Mouse (Mus musculus) hindbrain, embryonic 14.5 days (tissue): ENCODE measurements around the gene Bckdhb. TPM values are rescaled to one million over a fixed set of nuclear protein-coding genes. Genes with fewer than 3 reads are reported as not detected.

Source experiments
- ATAC-seq: fragments of 200-750 bp; cut with Nextera tagmentation; 2 replicates; pipeline ENCODE4 v1.8.0; 2017; ENCODE audit warnings: moderate number of reproducible peaks, mild to moderate bottlenecking, moderate TSS enrichment, moderate library complexity; ENCODE audit not compliant: low FRiP score
- DNase-seq: peaks from one replicate; pipeline ENCODE4 v3.0.0-alpha.2; 2015; ENCODE audit warnings: low spot score
- H3K27ac ChIP-seq: fragments of 300-500 bp; sonication (generic); 2 replicates; pipeline ENCODE4 v1.5.1; 2014; ENCODE audit warnings: mild to moderate bottlenecking, moderate library complexity
- H3K27me3 ChIP-seq: fragments of 300-500 bp; sonication (generic); 2 replicates; pipeline ENCODE4 v1.6.1; 2014; ENCODE audit warnings: mild to moderate bottlenecking, low read length, mixed read lengths; ENCODE audit not compliant: control insufficient read depth, insufficient read depth
- H3K36me3 ChIP-seq: fragments of 300-500 bp; sonication (generic); replicated peaks from 2 replicates; pipeline ENCODE4 v1.6.1; 2014; ENCODE audit not compliant: control insufficient read depth, insufficient read depth
- H3K4me1 ChIP-seq: fragments of 300-500 bp; sonication (generic); replicated peaks from 2 replicates; pipeline ENCODE4 v1.6.1; 2014; ENCODE audit warnings: antibody characterized with exemption, low read length, mixed read lengths; ENCODE audit not compliant: control insufficient read depth, insufficient read depth
- H3K4me2 ChIP-seq: fragments of 300-500 bp; sonication (generic); replicated peaks from 2 replicates; pipeline ENCODE4 v1.6.1; 2014; ENCODE audit warnings: mild to moderate bottlenecking, moderate library complexity
- H3K4me3 ChIP-seq: fragments of 300-500 bp; sonication (generic); replicated peaks from 2 replicates; pipeline ENCODE4 v1.5.1; 2014; ENCODE audit warnings: mild to moderate bottlenecking, low read length
- H3K9ac ChIP-seq: fragments of 300-500 bp; sonication (generic); 2 replicates; pipeline ENCODE4 v1.6.1; 2014
- H3K9me3 ChIP-seq: fragments of 300-500 bp; sonication (generic); 2 replicates; pipeline ENCODE4 v1.6.1; 2016; ENCODE audit warnings: low read length; ENCODE audit not compliant: control insufficient read depth
- WGBS: fragments of 180-500 bp; shearing (Covaris S2); extraction: QIAGEN DNeasy Blood & Tissue Kit; methylation state at CpG from one replicate; pipeline ENCODE4 v1.1.7; 2014; 5-methylcytosine and 5-hydroxymethylcytosine counted together
- polyA plus RNA-seq: library from polyadenylated mRNA; unstranded; fragments of >200 nt; fragmentation: Nextera tagmentation; extraction: Ambion mirVana; gene quantifications from 2 replicates; pipeline ENCODE4 v1.2.1, GENCODE M21; 2014

The Bckdhb gene
- polyA plus RNA-seq, 1 experiment from 2014 or later: 32.5 TPM

GRCm38 (mm10) chr9:84070740-84071139 lies 145.8 kb downstream of the Bckdhb start:
- H3K4me1 ChIP-seq: 0 out of 2 replicates have a peak, but pooled peaks cover 5% of the 10 kb centered on the region
- 79% methylated on average over 5 of the region's 5 CpGs for WGBS
- no peaks in the 10 kb centered on the region for H3K36me3 ChIP-seq
- no peak overlapping the region for H3K4me3 ChIP-seq
- DNase-seq (no peak), ATAC-seq (no peak)
- no peaks in the 10 kb centered on the region for H3K9me3 ChIP-seq
- H3K4me2 ChIP-seq: no peak overlapping the region
- no peaks in the 10 kb centered on the region for H3K27me3 ChIP-seq
- H3K9ac ChIP-seq: no peak overlapping the region
- no peak overlapping the region for H3K27ac ChIP-seq

- H3K4me3 ChIP-seq: no peak overlapping the region
- no peak for DNase-seq
- WGBS: 48% methylated on average over 6 of the region's 6 CpGs
- H3K4me2 ChIP-seq: no peak overlapping the region
- H3K27me3 ChIP-seq: no peaks in the 10 kb centered on the region
- no peak overlapping the region for H3K9ac ChIP-seq
- ATAC-seq: no peak
- no peak overlapping the region for H3K27ac ChIP-seq
- no peaks in the 10 kb centered on the region for H3K9me3 ChIP-seq
- H3K4me1 ChIP-seq: 0 out of 2 replicates have a peak, but pooled peaks cover 5% of the 10 kb centered on the region
- H3K36me3 ChIP-seq: no peaks in the 10 kb centered on the region
Observed at GRCm38 (mm10) chr9:84072534-84072933, 147.6 kb downstream of the Bckdhb start.

GRCm38 (mm10) chr9:84073237-84073636 lies 148.3 kb downstream of the Bckdhb start:
- Histone ChIP-seq H3K27ac (no peak overlapping the region), H3K4me1 (0 out of 2 replicates have a peak, but pooled peaks cover 5% of the 10 kb centered on the region)
- 85% methylated on average over 9 of the region's 9 CpGs for WGBS

GRCm38 (mm10) chr9:84083551-84083950 lies 158.6 kb downstream of the Bckdhb start:
- ATAC-seq: no peak
- Histone ChIP-seq H3K4me2 (no peak overlapping the region), H3K27me3 (no peaks in the 10 kb centered on the region), H3K4me1 (no peaks in the 10 kb centered on the region), H3K4me3 (no peak overlapping the region), H3K9me3 (no peaks in the 10 kb centered on the region), H3K36me3 (no peaks in the 10 kb centered on the region), H3K9ac (no peak overlapping the region), H3K27ac (no peak overlapping the region)
- WGBS: 86% methylated on average over 4 of the region's 4 CpGs
- DNase-seq: no peak

More at GRCm38 (mm10) chr9:84073237-84073636, 148.3 kb downstream of the Bckdhb start:
- no peak overlapping the region for H3K4me3 ChIP-seq
- ATAC-seq: no peak
- H3K27me3 ChIP-seq: no peaks in the 10 kb centered on the region
- H3K4me2 ChIP-seq: no peak overlapping the region
- H3K36me3 ChIP-seq: no peaks in the 10 kb centered on the region
- H3K9me3 ChIP-seq: no peaks in the 10 kb centered on the region
- no peak for DNase-seq
- no peak overlapping the region for H3K9ac ChIP-seq

- Histone ChIP-seq H3K9me3 (no peaks in the 10 kb centered on the region), H3K27ac (no peak overlapping the region), H3K36me3 (no peaks in the 10 kb centered on the region), H3K27me3 (no peaks in the 10 kb centered on the region), H3K9ac (no peak overlapping the region), H3K4me2 (no peak overlapping the region), H3K4me1 (no peaks in the 10 kb centered on the region), H3K4me3 (no peak overlapping the region)
- ATAC-seq (no peak), DNase-seq (no peak)
- WGBS: 82% methylated on average over 5 of the region's 5 CpGs
Observed at GRCm38 (mm10) chr9:84084686-84085085, 159.7 kb downstream of the Bckdhb start.

- Histone ChIP-seq H3K9ac (no peak overlapping the region), H3K4me1 (no peaks in the 10 kb centered on the region), H3K4me2 (no peak overlapping the region), H3K4me3 (no peak overlapping the region), H3K9me3 (no peaks in the 10 kb centered on the region), H3K27ac (no peak overlapping the region), H3K27me3 (no peaks in the 10 kb centered on the region), H3K36me3 (no peaks in the 10 kb centered on the region)
- no peak for DNase-seq
- ATAC-seq: no peak
- 80% methylated on average over 9 of the region's 9 CpGs for WGBS
Observed at GRCm38 (mm10) chr9:84090316-84091063, 165.5 kb downstream of the Bckdhb start.

- DNase-seq (no peak), ATAC-seq (no peak)
- 98% methylated on average over 8 of the region's 8 CpGs for WGBS
- no peak overlapping the region for H3K9ac ChIP-seq
- no peaks in the 10 kb centered on the region for H3K27me3 ChIP-seq
- no peaks in the 10 kb centered on the region for H3K36me3 ChIP-seq
- H3K27ac ChIP-seq: no peak overlapping the region
- no peak overlapping the region for H3K4me2 ChIP-seq
- H3K9me3 ChIP-seq: no peaks in the 10 kb centered on the region
- H3K4me1 ChIP-seq: no peaks in the 10 kb centered on the region
- H3K4me3 ChIP-seq: no peak overlapping the region
Observed at GRCm38 (mm10) chr9:84092994-84093393, 168.0 kb downstream of the Bckdhb start.

- Histone ChIP-seq H3K27me3 (no peaks in the 10 kb centered on the region), H3K36me3 (no peaks in the 10 kb centered on the region), H3K27ac (no peak overlapping the region), H3K9ac (no peak overlapping the region), H3K9me3 (no peaks in the 10 kb centered on the region), H3K4me3 (no peak overlapping the region), H3K4me1 (no peaks in the 10 kb centered on the region), H3K4me2 (no peak overlapping the region)
- DNase-seq (no peak), ATAC-seq (no peak)
- WGBS: 79% methylated on average over 6 of the region's 6 CpGs
Observed at GRCm38 (mm10) chr9:84094111-84094510, 169.2 kb downstream of the Bckdhb start.

- DNase-seq: no peak
Observed at GRCm38 (mm10) chr9:84096484-84097015, 171.6 kb downstream of the Bckdhb start.

More at GRCm38 (mm10) chr9:84096484-84097015, 171.6 kb downstream of the Bckdhb start:
- no peak for ATAC-seq
- H3K9ac ChIP-seq: no peak overlapping the region
- H3K9me3 ChIP-seq: no peaks in the 10 kb centered on the region
- no peak overlapping the region for H3K27ac ChIP-seq
- no peaks in the 10 kb centered on the region for H3K4me1 ChIP-seq
- H3K4me3 ChIP-seq: no peak overlapping the region
- H3K27me3 ChIP-seq: no peaks in the 10 kb centered on the region
- no peak overlapping the region for H3K4me2 ChIP-seq
- H3K36me3 ChIP-seq: no peaks in the 10 kb centered on the region
- 94% methylated on average over 13 of the region's 13 CpGs for WGBS
